Mouse (Mus musculus): ENCODE data around the gene Thbs4.

The Thbs4 gene

DNA sequence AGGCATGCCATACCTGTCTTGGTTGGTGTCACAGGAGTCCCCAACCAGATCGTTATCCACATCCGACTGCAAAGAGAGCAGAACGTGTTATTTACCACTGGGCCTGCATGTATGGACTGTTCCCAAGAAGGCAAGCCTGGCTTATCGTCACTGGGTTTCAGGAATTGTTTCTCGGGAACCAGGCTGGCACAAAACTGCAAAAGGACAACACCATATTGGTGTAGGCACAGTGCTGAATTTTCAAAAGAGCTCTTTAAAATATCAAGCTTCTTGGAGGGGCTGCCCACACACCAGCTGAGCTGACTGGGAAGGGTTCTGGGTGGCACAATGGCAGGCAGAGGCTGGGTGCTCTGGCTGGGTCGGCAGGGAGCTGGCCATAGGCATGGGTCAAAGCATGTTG, 34.1 kb downstream of the Thbs4 start:
- no peak for DNase-seq (ENCODE audit: low spot score)

DNA sequence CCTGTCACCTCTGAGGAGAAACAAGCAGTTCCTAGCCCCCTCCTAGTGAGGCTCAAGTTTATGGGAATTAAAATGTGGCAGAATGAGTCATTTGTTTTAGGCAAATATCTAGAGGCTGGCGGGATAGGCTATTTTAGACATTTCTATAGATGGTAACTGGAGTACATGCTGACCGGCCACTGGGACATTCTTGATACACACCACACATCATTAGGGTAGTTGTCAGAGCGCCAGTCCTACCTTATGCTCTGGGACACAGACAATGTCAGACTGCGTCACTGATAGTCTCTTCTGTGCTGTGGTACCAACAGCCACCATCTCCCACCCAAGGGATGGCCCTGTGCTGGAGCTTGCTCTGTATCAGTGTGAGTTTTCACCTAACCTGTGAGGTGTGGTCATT, 35.5 kb downstream of the Thbs4 start:
- no peak for DNase-seq (ENCODE audit: low spot score)

DNA sequence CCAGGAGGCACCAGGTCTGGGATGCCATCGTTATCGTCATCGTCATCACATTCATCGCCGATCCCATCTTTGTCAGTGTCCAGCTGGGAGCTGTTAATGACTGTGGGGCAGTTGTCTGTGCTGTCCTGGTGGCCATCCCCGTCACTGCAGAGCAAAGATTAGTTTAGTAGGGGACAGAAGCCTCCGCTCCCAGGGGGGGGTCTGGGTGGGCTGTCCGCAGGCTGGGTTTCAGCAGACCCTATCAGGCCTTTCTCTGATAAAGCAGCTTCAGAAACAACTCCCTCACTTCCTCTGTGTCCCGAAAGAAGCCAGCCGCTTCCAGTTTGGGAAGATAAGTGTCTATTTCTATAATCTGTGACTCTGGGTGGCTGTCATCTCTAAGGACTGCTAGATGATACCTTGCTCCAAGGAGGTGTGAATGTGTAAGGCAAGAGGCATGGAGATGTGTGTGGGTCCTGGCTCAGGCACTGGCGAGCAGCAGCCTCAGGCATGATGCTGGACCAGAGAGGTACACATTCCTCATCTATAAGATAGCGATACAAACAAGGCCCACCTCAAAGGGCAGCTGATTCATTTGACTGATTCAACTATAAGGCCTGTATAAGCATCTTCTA, 36.5 kb downstream of the Thbs4 start:
- no peak for DNase-seq (ENCODE audit: low spot score)

GRCm38 (mm10) chr13:92755036-92755435, 39.6 kb downstream of the Thbs4 start:
- DNase-seq (ENCODE audit: low spot score) = no peak

GRCm38 (mm10) chr13:92753676-92754075, 40.9 kb downstream of the Thbs4 start:
- no peak for DNase-seq (ENCODE audit: low spot score)

DNA sequence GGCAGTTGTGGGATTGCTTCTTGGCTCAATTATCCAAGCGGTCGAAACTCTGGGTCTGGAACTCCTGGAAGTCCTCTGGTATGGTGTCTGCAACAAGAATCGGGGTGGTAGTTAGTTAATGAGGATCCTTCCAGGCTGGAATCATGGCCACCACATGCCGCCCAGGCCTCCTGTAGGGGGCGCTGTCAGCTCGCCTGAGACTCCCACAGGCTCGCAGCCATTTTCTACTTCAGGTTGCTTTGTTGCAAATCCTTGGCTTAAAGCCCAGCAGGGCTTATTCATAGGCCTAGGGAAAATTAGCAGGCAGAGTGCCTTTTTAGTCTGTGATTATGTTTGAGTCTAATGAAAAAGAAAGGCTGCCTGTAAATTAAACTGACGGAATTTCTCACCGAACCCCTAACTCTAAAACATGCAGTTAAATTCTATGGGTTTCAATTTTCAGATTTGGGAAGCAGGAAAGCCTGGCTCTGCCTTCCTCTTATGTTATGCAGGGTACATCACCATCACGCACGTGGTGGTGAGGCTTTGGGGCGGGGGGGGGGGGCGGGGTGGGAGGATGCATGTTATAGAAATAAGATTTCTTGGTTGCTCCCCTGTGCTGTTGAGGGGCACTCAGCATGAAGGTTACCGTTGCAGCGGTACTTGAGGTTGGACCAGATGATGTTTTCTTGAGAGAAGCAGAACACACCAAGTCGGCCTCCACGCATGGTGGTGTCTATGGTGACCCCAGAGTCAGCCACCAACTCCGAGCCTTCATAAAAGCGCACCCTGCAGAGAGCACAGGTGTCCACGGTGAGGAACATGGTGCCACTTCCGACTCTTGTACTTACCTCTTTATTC, 42.7 kb downstream of the Thbs4 start:
- peak; percentile 87 for DNase-seq (ENCODE audit: low spot score)

- DNase-seq (ENCODE audit: low spot score) = peak; percentile 51
Observed at GRCm38 (mm10) chr13:92750976-92751518, 43.6 kb downstream of the Thbs4 start.

DNA sequence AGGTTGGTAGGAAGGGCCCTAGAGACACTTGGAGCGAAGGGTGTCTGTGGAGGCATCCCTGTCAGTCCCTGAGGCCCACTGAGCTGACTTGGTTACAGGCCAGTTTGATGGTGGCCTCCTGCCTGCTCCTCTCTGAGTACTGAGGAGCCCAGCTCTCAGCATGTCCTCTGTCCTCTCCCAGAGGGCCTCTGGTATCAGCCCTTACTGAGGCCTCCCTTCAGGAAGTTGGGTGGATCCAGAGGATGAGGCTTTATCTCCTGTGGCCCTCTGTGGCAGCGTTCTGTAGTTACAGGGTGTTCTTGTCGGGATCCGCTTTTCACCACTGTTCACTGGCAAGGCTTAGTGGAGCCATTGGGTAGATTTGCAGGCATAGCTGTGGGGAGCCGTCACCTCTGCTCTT, 51.3 kb downstream of the Thbs4 start:
- DNase-seq (ENCODE audit: low spot score) = no peak

DNA sequence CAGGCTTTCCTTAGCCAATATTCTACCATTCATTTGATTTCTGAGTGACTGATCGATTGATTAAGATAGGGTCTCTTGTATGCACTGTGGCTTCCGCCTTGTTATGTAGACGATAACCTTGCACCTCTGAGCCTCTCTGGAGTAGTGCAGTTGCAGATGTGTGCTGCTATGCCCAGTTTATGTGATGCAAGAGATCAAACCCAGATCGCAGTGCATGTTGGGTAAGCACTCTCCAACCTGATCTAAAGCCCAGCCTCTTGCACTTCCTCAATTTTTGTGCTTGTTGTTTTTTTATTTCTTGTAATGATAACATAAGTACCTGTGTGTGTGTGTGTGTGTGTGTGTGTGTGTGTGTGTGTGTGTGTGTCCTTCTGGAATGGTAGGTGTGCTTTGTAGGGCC, 51.7 kb downstream of the Thbs4 start:
- DNase-seq (ENCODE audit: low spot score) = no peak

DNA sequence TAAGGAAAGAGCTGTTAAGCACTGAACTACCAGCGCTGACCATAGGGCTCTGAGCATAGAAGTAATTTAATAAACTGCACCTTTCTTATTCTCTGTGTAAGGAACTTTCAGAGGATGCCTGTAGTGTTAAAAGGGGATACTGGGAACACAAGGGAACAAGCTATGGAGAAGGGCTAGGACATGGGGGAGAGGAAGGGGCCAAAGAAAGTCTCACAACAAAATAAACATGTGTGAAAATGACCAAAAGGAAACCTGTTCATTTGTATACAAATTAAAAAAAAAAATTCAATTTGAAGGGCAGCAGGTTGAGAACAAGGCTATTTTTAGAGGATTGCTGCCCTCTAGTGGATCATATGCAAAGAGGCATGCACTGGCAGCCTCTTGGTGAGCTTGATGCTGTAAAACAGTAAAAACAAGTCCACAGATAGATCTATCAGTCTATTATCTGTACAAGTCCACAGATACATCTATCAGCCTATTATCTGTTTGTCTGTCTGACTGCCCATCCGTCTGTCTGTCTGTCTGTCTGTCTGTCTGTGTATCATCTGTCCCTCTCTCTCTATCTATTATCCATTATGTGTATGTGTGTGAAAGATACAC, 53.8 kb downstream of the Thbs4 start:
- no peak for DNase-seq (ENCODE audit: low spot score)

DNA sequence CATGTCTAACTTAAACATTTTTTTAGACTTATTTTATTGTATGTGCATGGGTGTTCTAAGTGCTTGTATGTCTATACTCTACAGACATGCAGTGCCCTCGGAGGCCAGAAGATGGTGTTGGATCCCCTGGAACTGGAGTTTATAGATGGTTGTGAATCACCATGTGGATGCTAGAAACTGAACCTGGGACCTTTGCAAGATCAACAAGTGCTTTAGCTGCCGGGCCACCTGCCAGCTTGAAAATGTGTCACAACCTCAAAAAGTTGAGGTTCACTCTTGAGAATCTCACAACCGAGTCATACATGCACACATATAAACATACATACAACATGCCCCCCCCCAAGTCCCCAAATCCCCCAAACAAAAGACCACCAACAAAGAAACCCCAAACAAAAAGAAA, 54.8 kb downstream of the Thbs4 start:
- DNase-seq (ENCODE audit: low spot score) = no peak

- DNase-seq (ENCODE audit: low spot score) = no peak
Observed at GRCm38 (mm10) chr13:92738821-92739220, 55.8 kb downstream of the Thbs4 start.

GRCm38 (mm10) chr13:92736516-92737300, 57.9 kb downstream of the Thbs4 start:
- no peak for DNase-seq (ENCODE audit: low spot score)

GRCm38 (mm10) chr13:92735693-92736092, 58.9 kb downstream of the Thbs4 start:
- DNase-seq (ENCODE audit: low spot score) = no peak

GRCm38 (mm10) chr13:92733741-92734140, 60.9 kb downstream of the Thbs4 start:
- no peak for DNase-seq (ENCODE audit: low spot score)

GRCm38 (mm10) chr13:92733252-92733651, 61.4 kb downstream of the Thbs4 start:
- peak; percentile 66 for DNase-seq (ENCODE audit: low spot score)

- no peak for DNase-seq (ENCODE audit: low spot score)
Observed at GRCm38 (mm10) chr13:92732836-92733235, 61.8 kb downstream of the Thbs4 start.

DNA sequence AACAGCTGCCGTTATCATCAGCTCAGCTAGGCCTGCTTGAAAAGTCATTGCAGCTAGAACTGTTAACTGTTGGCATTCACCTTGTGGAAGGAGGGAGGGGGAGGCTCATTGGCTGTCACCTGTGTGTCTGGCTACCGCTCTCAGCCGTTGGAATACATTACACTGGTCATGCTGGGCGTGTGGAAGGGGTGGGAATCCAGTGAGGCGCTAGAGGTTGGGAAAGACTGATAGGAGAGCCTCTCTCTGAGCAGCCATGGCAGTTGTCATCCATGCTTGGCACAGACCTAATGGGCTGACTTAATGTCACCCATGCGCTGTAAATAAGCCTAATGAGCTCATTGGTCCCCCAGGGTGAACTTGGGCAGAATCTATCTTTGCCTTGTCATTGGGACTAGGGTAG, 62.8 kb downstream of the Thbs4 start:
- DNase-seq (ENCODE audit: low spot score) = no peak

- no peak for DNase-seq (ENCODE audit: low spot score)
Observed at GRCm38 (mm10) chr13:92729811-92730210, 64.8 kb downstream of the Thbs4 start.

DNA sequence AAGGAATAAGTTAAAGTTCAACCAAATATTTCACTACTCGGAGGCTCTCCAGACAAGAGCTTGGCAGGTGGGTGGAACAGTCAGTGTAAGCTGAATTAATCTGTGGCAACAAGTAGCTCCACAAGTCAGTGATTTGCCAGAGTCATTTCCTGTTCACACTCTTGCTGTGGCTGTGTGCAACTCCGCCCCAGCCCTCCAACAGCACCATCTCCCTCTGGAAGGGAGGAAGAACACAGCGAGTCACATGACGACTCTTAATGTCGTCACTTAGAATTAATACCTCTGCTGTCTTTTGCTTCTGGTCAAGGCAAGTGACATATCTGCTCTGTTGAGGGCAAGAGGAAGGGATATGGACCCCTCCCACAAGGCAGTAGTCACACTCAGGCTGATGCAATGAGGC, 72.2 kb downstream of the Thbs4 start:
- DNase-seq (ENCODE audit: low spot score) = no peak

GRCm38 (mm10) chr13:92721006-92721405, 73.6 kb downstream of the Thbs4 start:
- DNase-seq (ENCODE audit: low spot score) = no peak
